Mouse (Mus musculus): Measurements from ENCODE around the gene Ism1. TPM values are rescaled to one million over a fixed set of nuclear protein-coding genes. Genes with fewer than 3 reads are reported as not detected.

Ism1 gene
- 14.5 and 15.1 TPM in 2 replicates for polyA plus RNA-seq (2015; fragmentation: Nextera tagmentation; extraction: Ambion mirVana)

DNA sequence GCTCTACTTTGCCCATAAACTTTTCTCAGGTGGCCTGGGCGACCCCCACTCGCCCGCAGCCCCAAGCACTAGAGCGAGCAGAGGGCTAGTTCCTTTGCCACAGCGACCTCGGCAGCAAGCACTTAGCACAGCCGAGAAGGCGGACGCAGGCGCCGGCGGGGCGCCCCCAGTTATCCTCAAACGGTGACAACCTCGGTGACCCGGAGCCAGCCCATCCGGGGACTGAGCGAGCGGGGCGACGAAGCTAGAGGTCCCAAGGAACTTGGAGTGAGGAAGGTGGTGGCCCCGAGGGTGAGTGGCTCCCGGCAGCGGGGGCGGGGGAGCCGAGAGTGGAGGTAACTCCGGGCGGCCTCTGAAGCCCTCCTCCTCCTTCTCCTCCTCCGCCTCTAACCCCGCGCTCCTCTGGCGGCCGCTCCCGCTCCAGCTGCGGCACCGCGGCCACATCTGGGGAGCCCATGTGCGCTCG lies at the start of gene Ism1:
Gene Ism1 (plus strand): TSS at position 370 of the 466 bp plus-strand sequence.
- WGBS, result 3% methylated on average over 24 of the region's 39 CpGs
- Histone ChIP-seq H3K9me3 (ENCODE audit: low read length) (no peaks in the 10 kb centered on the region), H3K4me1 (ENCODE audit: insufficient read depth, low read depth, low read length) (no peaks in the 10 kb centered on the region), H3K9ac (replicated peaks; ENCODE audit: low read depth) (peak within 1 kb of the TSS; percentile 75), H3K4me2 (replicated peaks; ENCODE audit: low read depth, low read length) (peak within 1 kb of the TSS; percentile 94), H3K4me3 (ENCODE audit: low read depth, low read length) (peak within 1 kb of the TSS; percentile 89), H3K27me3 (replicated peaks; ENCODE audit: insufficient read depth, low read length) (no peaks in the 10 kb centered on the region), H3K27ac (ENCODE audit: low read length) (peak within 1 kb of the TSS; percentile 81), H3K36me3 (ENCODE audit: insufficient read depth, low read length) (no peaks in the 10 kb centered on the region)
- ATAC-seq (peak; percentile 36), DNase-seq (ENCODE audit: low spot score) (peak; percentile 39)
- no peak for TF ChIP-seq EP300 (IDR thresholded peaks at IDR 0.05)
- no peak for TF ChIP-seq CTCF (IDR thresholded peaks at IDR 0.05)

DNA sequence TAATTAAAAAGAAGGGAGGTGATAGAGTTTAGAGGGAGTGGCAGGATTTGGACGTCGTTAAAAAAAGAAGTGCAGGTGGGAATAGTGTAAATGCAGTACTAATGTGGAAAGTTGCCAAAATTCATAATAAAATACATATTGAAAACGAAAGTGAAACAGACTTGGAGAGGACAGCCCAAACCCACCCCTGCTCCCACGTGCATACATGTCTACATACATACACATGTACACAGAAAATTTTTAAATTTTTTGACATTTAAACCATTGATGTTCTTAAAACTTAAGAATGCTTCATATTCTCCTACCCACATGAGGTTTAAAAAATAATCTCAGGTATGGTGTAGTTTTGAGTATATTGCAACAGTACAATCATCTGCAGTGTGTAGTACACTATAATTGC lies 49.2 kb upstream of the Ism1 start:
- H3K4me2 ChIP-seq (replicated peaks; ENCODE audit: low read depth, low read length), result no peak overlapping the region
- H3K9me3 ChIP-seq (ENCODE audit: low read length), result no peaks in the 10 kb centered on the region
- no peak for TF ChIP-seq CTCF (IDR thresholded peaks at IDR 0.05)
- no peak for TF ChIP-seq EP300 (IDR thresholded peaks at IDR 0.05)
- 58% methylated on average over 4 of the region's 4 CpGs for WGBS
- H3K9ac ChIP-seq (replicated peaks; ENCODE audit: low read depth), result no peak overlapping the region
- no peaks in the 10 kb centered on the region for H3K27me3 ChIP-seq (replicated peaks; ENCODE audit: insufficient read depth, low read length)
- ATAC-seq (no peak), DNase-seq (ENCODE audit: low spot score) (no peak)
- H3K4me3 ChIP-seq (ENCODE audit: low read depth, low read length), result no peak overlapping the region
- no peaks in the 10 kb centered on the region for H3K4me1 ChIP-seq (ENCODE audit: insufficient read depth, low read depth, low read length)
- no peak overlapping the region for H3K27ac ChIP-seq (ENCODE audit: low read length)
- H3K36me3 ChIP-seq (ENCODE audit: insufficient read depth, low read length), result no peaks in the 10 kb centered on the region

- ATAC-seq, result no peak
- no peak overlapping the region for H3K27ac ChIP-seq (ENCODE audit: low read length)
- no peaks in the 10 kb centered on the region for H3K36me3 ChIP-seq (ENCODE audit: insufficient read depth, low read length)
Observed at GRCm38 (mm10) chr2:139629653-139630052, 48.3 kb upstream of the Ism1 start.

DNA sequence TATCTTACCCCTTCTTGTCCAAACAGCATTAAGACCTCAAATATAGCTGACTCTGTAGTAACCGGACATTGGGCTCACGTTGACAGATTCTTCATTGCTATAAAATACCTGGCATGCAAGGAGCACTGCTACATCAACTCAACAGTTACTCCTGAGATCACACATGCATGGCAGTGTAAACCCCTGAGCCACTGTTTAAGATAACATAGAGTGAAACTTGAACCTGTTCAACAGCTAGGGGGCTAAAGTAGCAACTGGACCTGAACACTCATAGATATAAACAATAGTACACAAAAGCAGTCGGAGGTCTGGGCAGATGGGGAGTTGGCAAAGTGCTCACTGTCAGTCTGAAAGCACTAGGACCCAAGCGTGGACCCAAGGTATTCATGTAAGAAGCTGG lies 43.5 kb upstream of the Ism1 start:
- Histone ChIP-seq H3K27me3 (replicated peaks; ENCODE audit: insufficient read depth, low read length) (no peaks in the 10 kb centered on the region), H3K36me3 (ENCODE audit: insufficient read depth, low read length) (no peaks in the 10 kb centered on the region), H3K9me3 (ENCODE audit: low read length) (no peaks in the 10 kb centered on the region), H3K4me3 (ENCODE audit: low read depth, low read length) (no peak overlapping the region), H3K9ac (replicated peaks; ENCODE audit: low read depth) (no peak overlapping the region), H3K27ac (ENCODE audit: low read length) (no peak overlapping the region), H3K4me1 (ENCODE audit: insufficient read depth, low read depth, low read length) (no peaks in the 10 kb centered on the region), H3K4me2 (replicated peaks; ENCODE audit: low read depth, low read length) (no peak overlapping the region)
- DNase-seq (ENCODE audit: low spot score) (no peak), ATAC-seq (no peak)
- WGBS, result 37% methylated on average over 4 of the region's 4 CpGs
- TF ChIP-seq EP300 (IDR thresholded peaks at IDR 0.05), result no peak
- TF ChIP-seq CTCF (IDR thresholded peaks at IDR 0.05), result no peak

More at GRCm38 (mm10) chr2:139629653-139630052, 48.3 kb upstream of the Ism1 start:
- TF ChIP-seq EP300 (IDR thresholded peaks at IDR 0.05) (no peak), CTCF (IDR thresholded peaks at IDR 0.05) (no peak)
- H3K9ac ChIP-seq (replicated peaks; ENCODE audit: low read depth), result no peak overlapping the region
- no peak overlapping the region for H3K4me3 ChIP-seq (ENCODE audit: low read depth, low read length)
- H3K9me3 ChIP-seq (ENCODE audit: low read length), result no peaks in the 10 kb centered on the region
- DNase-seq (ENCODE audit: low spot score), result no peak
- WGBS, result 93% methylated on average over 3 of the region's 3 CpGs
- H3K27me3 ChIP-seq (replicated peaks; ENCODE audit: insufficient read depth, low read length), result no peaks in the 10 kb centered on the region
- H3K4me1 ChIP-seq (ENCODE audit: insufficient read depth, low read depth, low read length), result no peaks in the 10 kb centered on the region
- no peak overlapping the region for H3K4me2 ChIP-seq (replicated peaks; ENCODE audit: low read depth, low read length)

GRCm38 (mm10) chr2:139637861-139638260 lies 40.1 kb upstream of the Ism1 start:
- Histone ChIP-seq H3K27ac (ENCODE audit: low read length) (no peak overlapping the region), H3K4me2 (replicated peaks; ENCODE audit: low read depth, low read length) (no peak overlapping the region), H3K27me3 (replicated peaks; ENCODE audit: insufficient read depth, low read length) (no peaks in the 10 kb centered on the region), H3K36me3 (ENCODE audit: insufficient read depth, low read length) (no peaks in the 10 kb centered on the region), H3K9me3 (ENCODE audit: low read length) (no peaks in the 10 kb centered on the region), H3K9ac (replicated peaks; ENCODE audit: low read depth) (no peak overlapping the region), H3K4me3 (ENCODE audit: low read depth, low read length) (no peak overlapping the region), H3K4me1 (ENCODE audit: insufficient read depth, low read depth, low read length) (no peaks in the 10 kb centered on the region)
- whole genome bisulfite sequencing, result 16% methylated on average over 2 of the region's 2 CpGs
- ATAC-seq, result peak; percentile 41; the same call in 1 of the 2 replicates
- TF ChIP-seq EP300 (IDR thresholded peaks at IDR 0.05) (no peak), CTCF (IDR thresholded peaks at IDR 0.05) (no peak)
- no peak for DNase-seq (ENCODE audit: low spot score)

GRCm38 (mm10) chr2:139641757-139642385 lies 36.1 kb upstream of the Ism1 start:
- WGBS, result 37% methylated on average over 7 of the region's 7 CpGs
- no peak for ATAC-seq
- Histone ChIP-seq H3K4me3 (ENCODE audit: low read depth, low read length) (no peak overlapping the region), H3K27ac (ENCODE audit: low read length) (no peak overlapping the region), H3K4me2 (replicated peaks; ENCODE audit: low read depth, low read length) (no peak overlapping the region), H3K4me1 (ENCODE audit: insufficient read depth, low read depth, low read length) (no peaks in the 10 kb centered on the region), H3K9me3 (ENCODE audit: low read length) (no peaks in the 10 kb centered on the region), H3K9ac (replicated peaks; ENCODE audit: low read depth) (no peak overlapping the region), H3K27me3 (replicated peaks; ENCODE audit: insufficient read depth, low read length) (no peaks in the 10 kb centered on the region), H3K36me3 (ENCODE audit: insufficient read depth, low read length) (no peaks in the 10 kb centered on the region)
- TF ChIP-seq CTCF (IDR thresholded peaks at IDR 0.05) (no peak), EP300 (IDR thresholded peaks at IDR 0.05) (no peak)
- DNase-seq (ENCODE audit: low spot score), result no peak

All from lung, postnatal 0 days (tissue).